Mouse (Mus musculus): ENCODE measurements at regions not wholly inside any gene's neighbourhood (a gene's known extent, or its start where the extent isn't known, plus 50 kb on each side); places are given as distances from the start of the nearest gene placed in this dataset.

DNA sequence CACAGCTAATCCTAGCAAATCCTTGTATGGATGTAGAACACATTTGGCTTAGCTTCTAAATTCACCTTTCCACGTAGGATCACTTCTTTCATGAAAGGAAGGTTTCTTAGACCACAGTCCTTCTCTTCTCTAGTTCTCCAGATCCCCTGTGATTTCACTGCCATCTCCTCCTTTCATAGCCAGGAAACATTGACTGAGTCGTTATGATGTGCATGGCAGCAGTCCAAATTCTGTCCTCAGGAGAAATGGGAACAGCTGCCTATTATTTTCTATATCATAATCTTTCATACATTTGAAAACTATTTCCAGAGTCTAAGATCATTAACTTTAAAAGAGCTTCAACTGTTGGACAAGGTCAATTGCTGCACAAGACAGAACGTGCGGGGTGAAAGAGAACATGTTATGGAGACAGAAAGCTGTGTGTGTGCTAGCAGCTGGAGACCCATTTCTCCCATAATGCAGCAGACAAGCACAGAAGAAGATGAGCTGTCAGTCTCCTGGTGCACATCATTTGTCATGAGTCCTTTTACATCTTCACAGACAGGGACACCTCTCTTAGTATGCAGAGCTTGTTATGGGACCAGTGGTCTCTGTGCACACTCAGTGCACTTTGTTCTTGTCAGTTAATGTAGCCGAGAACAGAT lies 631.6 kb upstream of the Sema6d start:
- TF ChIP-seq RCOR1 (conservative IDR thresholded peaks at IDR 0.05; ENCODE audit: low read depth, low read length) (no peak), CHD2 (IDR thresholded peaks at IDR 0.05; ENCODE audit: low read length) (no peak), HCFC1 (IDR thresholded peaks at IDR 0.05; ENCODE audit: low read depth, low read length) (no peak), E2F4 (IDR thresholded peaks at IDR 0.05; ENCODE audit: insufficient replicate concordance, low read depth, low read length) (no peak), NELFE (IDR thresholded peaks at IDR 0.05; ENCODE audit: low read depth, low read length) (no peak), MEF2A (IDR thresholded peaks at IDR 0.05; ENCODE audit: borderline replicate concordance, low read depth, low read length) (no peak), RAD21 (IDR thresholded peaks at IDR 0.05; ENCODE audit: low read depth, low read length) (no peak), MAZ (IDR thresholded peaks at IDR 0.05; ENCODE audit: low read depth, low read length) (no peak), POLR2A (IDR thresholded peaks at IDR 0.05; ENCODE audit: low read depth, low read length) (no peak), CTCF (conservative IDR thresholded peaks at IDR 0.05 in 1 of 2, IDR thresholded peaks at IDR 0.05 in 1 of 2; ENCODE audit: low read depth in 2 of 2, low read length in 2 of 2) (no peak), SIN3A (IDR thresholded peaks at IDR 0.05; ENCODE audit: low read length) (no peak), MYC (IDR thresholded peaks at IDR 0.05; ENCODE audit: low read depth, low read length) (no peak), ELF1 (IDR thresholded peaks at IDR 0.05; ENCODE audit: low read depth, low read length) (no peak), ZKSCAN1 (IDR thresholded peaks at IDR 0.05; ENCODE audit: borderline replicate concordance, low read depth, low read length) (no peak)
